Mouse (Mus musculus) midbrain, embryonic 16.5 days (tissue): ENCODE results near the gene Krt222. TPM values are rescaled to one million over a fixed set of nuclear protein-coding genes. Genes with fewer than 3 reads are reported as not detected.

Source experiments
- ATAC-seq: fragments of 200-750 bp; cut with Nextera tagmentation; 2 replicates; pipeline ENCODE4 v1.8.0; 2017; ENCODE audit warnings: moderate TSS enrichment
- H3K27ac ChIP-seq: fragments of 300-500 bp; sonication (generic); 2 replicates; pipeline ENCODE4 v1.5.1; 2014; ENCODE audit warnings: mild to moderate bottlenecking, low read length, mixed read lengths
- H3K27me3 ChIP-seq: fragments of 300-500 bp; sonication (generic); 2 replicates; pipeline ENCODE4 v1.6.1; 2014; ENCODE audit warnings: low read depth, low read length, mixed read lengths; ENCODE audit not compliant: control insufficient read depth, insufficient read depth
- H3K36me3 ChIP-seq: fragments of 300-500 bp; sonication (generic); 2 replicates; pipeline ENCODE4 v1.6.1; 2014; ENCODE audit warnings: mild to moderate bottlenecking, low read length, moderate library complexity, mixed read lengths; ENCODE audit not compliant: control insufficient read depth, insufficient read depth
- H3K4me1 ChIP-seq: fragments of 300-500 bp; sonication (generic); 2 replicates; pipeline ENCODE4 v1.6.1; 2014; ENCODE audit warnings: mild to moderate bottlenecking, low read length, mixed read lengths; ENCODE audit not compliant: control insufficient read depth, insufficient read depth
- H3K4me2 ChIP-seq: fragments of 300-500 bp; sonication (generic); 2 replicates; pipeline ENCODE4 v1.6.1; 2014; ENCODE audit warnings: mild to moderate bottlenecking, low read length, mixed read lengths
- H3K4me3 ChIP-seq: fragments of 300-500 bp; sonication (generic); 2 replicates; pipeline ENCODE4 v1.5.1; 2014; ENCODE audit warnings: low read depth, mild to moderate bottlenecking, low read length, moderate library complexity, mixed read lengths
- H3K9ac ChIP-seq: fragments of 300-500 bp; sonication (generic); 2 replicates; pipeline ENCODE4 v1.6.1; 2014; ENCODE audit warnings: low read depth, low read length, mixed read lengths
- H3K9me3 ChIP-seq: fragments of 300-500 bp; sonication (generic); replicated peaks from 2 replicates; pipeline ENCODE4 v1.6.1; 2014; ENCODE audit warnings: mild to moderate bottlenecking, low read length, mixed read lengths; ENCODE audit not compliant: control insufficient read depth, poor library complexity, severe bottlenecking
- WGBS: fragments of 180-500 bp; shearing (Covaris S2); extraction: QIAGEN DNeasy Blood & Tissue Kit; methylation state at CpG from one replicate; pipeline ENCODE4 v1.1.7; 2014; 5-methylcytosine and 5-hydroxymethylcytosine counted together
- polyA plus RNA-seq: library from polyadenylated mRNA; unstranded; fragments of >200 nt; fragmentation: Nextera tagmentation; extraction: Ambion mirVana; gene quantifications from 2 replicates; pipeline ENCODE4 v1.2.1, GENCODE M21; 2015

Krt222 gene
- 8.2 and 11.3 TPM in 2 replicates for polyA plus RNA-seq

- 5% methylated on average over 17 of the region's 17 CpGs for WGBS
- H3K4me2 ChIP-seq = peak within 1 kb of the TSS; percentile 56
- H3K9me3 ChIP-seq = no peaks in the 10 kb centered on the region
- ATAC-seq = no peak; the same call in 1 of the 2 replicates
- peak within 1 kb of the TSS; percentile 73 for H3K27ac ChIP-seq
- no peaks in the 10 kb centered on the region for H3K27me3 ChIP-seq
- H3K4me1 ChIP-seq = no peaks in the 10 kb centered on the region
- H3K9ac ChIP-seq = peak within 1 kb of the TSS; percentile 60
- H3K4me3 ChIP-seq = peak within 1 kb of the TSS; percentile 37
- no peaks in the 10 kb centered on the region for H3K36me3 ChIP-seq
Measured at GRCm38 (mm10) chr11:99243820-99244374, at the start of gene Krt222. Gene Krt222 (minus strand): TSS chr11:99244085.

GRCm38 (mm10) chr11:99292846-99293245, 49.0 kb upstream of the Krt222 start:
- no peaks in the 10 kb centered on the region for H3K27me3 ChIP-seq
- H3K9ac ChIP-seq = no peak overlapping the region
- no peak for ATAC-seq
- H3K4me3 ChIP-seq = no peak overlapping the region
- no peak overlapping the region for H3K27ac ChIP-seq
- no peak overlapping the region for H3K4me2 ChIP-seq
- H3K9me3 ChIP-seq = no peaks in the 10 kb centered on the region
- WGBS = 63% methylated on average over 5 of the region's 5 CpGs
- H3K4me1 ChIP-seq = no peaks in the 10 kb centered on the region
- no peaks in the 10 kb centered on the region for H3K36me3 ChIP-seq

GRCm38 (mm10) chr11:99284833-99285312, 41.0 kb upstream of the Krt222 start, which contains the start of gene Krt24:
Gene Krt24 (minus strand): TSS chr11:99285262.
- H3K36me3 ChIP-seq = no peaks in the 10 kb centered on the region
- H3K9ac ChIP-seq = no peak within 1 kb of the TSS
- H3K4me1 ChIP-seq = 0 out of 2 replicates have a peak, but pooled peaks cover 2% of the 10 kb centered on the region
- H3K4me2 ChIP-seq = no peak within 1 kb of the TSS
- H3K27me3 ChIP-seq = no peaks in the 10 kb centered on the region
- H3K4me3 ChIP-seq = no peak within 1 kb of the TSS
- 47% methylated on average over 10 of the region's 11 CpGs for WGBS
- no peak for ATAC-seq
- H3K27ac ChIP-seq = no peak within 1 kb of the TSS
- H3K9me3 ChIP-seq = no peaks in the 10 kb centered on the region

- no peaks in the 10 kb centered on the region for H3K27me3 ChIP-seq
Measured at GRCm38 (mm10) chr11:99284011-99284410, 40.1 kb upstream of the Krt222 start.

GRCm38 (mm10) chr11:99283334-99283733, 39.4 kb upstream of the Krt222 start:
- no peak for ATAC-seq
- H3K4me3 ChIP-seq = no peak overlapping the region
- H3K4me2 ChIP-seq = no peak overlapping the region
- no peaks in the 10 kb centered on the region for H3K9me3 ChIP-seq
- 57% methylated on average over 4 of the region's 4 CpGs for WGBS
- no peaks in the 10 kb centered on the region for H3K36me3 ChIP-seq
- H3K4me1 ChIP-seq = 0 out of 2 replicates have a peak, but pooled peaks cover 2% of the 10 kb centered on the region
- no peak overlapping the region for H3K9ac ChIP-seq
- H3K27ac ChIP-seq = no peak overlapping the region
- H3K27me3 ChIP-seq = no peaks in the 10 kb centered on the region

More at GRCm38 (mm10) chr11:99284011-99284410, 40.1 kb upstream of the Krt222 start:
- 55% methylated on average over 5 of the region's 5 CpGs for WGBS
- Histone ChIP-seq H3K36me3 (no peaks in the 10 kb centered on the region), H3K27ac (no peak overlapping the region), H3K9me3 (no peaks in the 10 kb centered on the region), H3K4me1 (0 out of 2 replicates have a peak, but pooled peaks cover 2% of the 10 kb centered on the region), H3K4me3 (no peak overlapping the region), H3K9ac (no peak overlapping the region), H3K4me2 (no peak overlapping the region)
- ATAC-seq = no peak

GRCm38 (mm10) chr11:99281116-99281515, 37.2 kb upstream of the Krt222 start:
- 77% methylated on average over 9 of the region's 9 CpGs for WGBS

GRCm38 (mm10) chr11:99279986-99280385, 36.1 kb upstream of the Krt222 start:
- Histone ChIP-seq H3K27me3 (no peaks in the 10 kb centered on the region), H3K36me3 (no peaks in the 10 kb centered on the region), H3K4me1 (0 out of 2 replicates have a peak, but pooled peaks cover 2% of the 10 kb centered on the region), H3K9ac (no peak overlapping the region), H3K4me2 (no peak overlapping the region), H3K9me3 (no peaks in the 10 kb centered on the region), H3K4me3 (no peak overlapping the region), H3K27ac (no peak overlapping the region)
- WGBS = 64% methylated on average over 5 of the region's 5 CpGs
- no peak for ATAC-seq

More at GRCm38 (mm10) chr11:99281116-99281515, 37.2 kb upstream of the Krt222 start:
- H3K4me2 ChIP-seq = no peak overlapping the region
- H3K27me3 ChIP-seq = no peaks in the 10 kb centered on the region
- H3K4me1 ChIP-seq = 0 out of 2 replicates have a peak, but pooled peaks cover 2% of the 10 kb centered on the region
- no peak overlapping the region for H3K4me3 ChIP-seq
- no peaks in the 10 kb centered on the region for H3K36me3 ChIP-seq
- H3K9me3 ChIP-seq = no peaks in the 10 kb centered on the region
- H3K9ac ChIP-seq = no peak overlapping the region
- no peak for ATAC-seq
- H3K27ac ChIP-seq = no peak overlapping the region

- Histone ChIP-seq H3K4me3 (no peak overlapping the region), H3K4me2 (no peak overlapping the region), H3K9ac (no peak overlapping the region), H3K27me3 (no peaks in the 10 kb centered on the region), H3K4me1 (no peaks in the 10 kb centered on the region), H3K27ac (no peak overlapping the region), H3K9me3 (no peaks in the 10 kb centered on the region), H3K36me3 (no peaks in the 10 kb centered on the region)
- 65% methylated on average over 7 of the region's 7 CpGs for WGBS
- no peak for ATAC-seq
Measured at GRCm38 (mm10) chr11:99276786-99277185, 32.9 kb upstream of the Krt222 start.

GRCm38 (mm10) chr11:99275624-99276023, 31.7 kb upstream of the Krt222 start:
- 87% methylated on average over 6 of the region's 6 CpGs for WGBS
- Histone ChIP-seq H3K4me3 (no peak overlapping the region), H3K4me1 (no peaks in the 10 kb centered on the region), H3K27me3 (no peaks in the 10 kb centered on the region), H3K36me3 (no peaks in the 10 kb centered on the region), H3K9ac (no peak overlapping the region), H3K27ac (no peak overlapping the region), H3K9me3 (no peaks in the 10 kb centered on the region), H3K4me2 (no peak overlapping the region)
- no peak for ATAC-seq
